Mouse (Mus musculus) frontal cortex, postnatal 14 days (tissue): ENCODE measurements around the gene Anxa9.

Source experiments
- DNase-seq, 2 experiments: peaks; one replicate each; pipeline ENCODE4 v3.0.0; 2022; ENCODE audit warnings: low spot score in 2 of 2

Gene Anxa9

DNA sequence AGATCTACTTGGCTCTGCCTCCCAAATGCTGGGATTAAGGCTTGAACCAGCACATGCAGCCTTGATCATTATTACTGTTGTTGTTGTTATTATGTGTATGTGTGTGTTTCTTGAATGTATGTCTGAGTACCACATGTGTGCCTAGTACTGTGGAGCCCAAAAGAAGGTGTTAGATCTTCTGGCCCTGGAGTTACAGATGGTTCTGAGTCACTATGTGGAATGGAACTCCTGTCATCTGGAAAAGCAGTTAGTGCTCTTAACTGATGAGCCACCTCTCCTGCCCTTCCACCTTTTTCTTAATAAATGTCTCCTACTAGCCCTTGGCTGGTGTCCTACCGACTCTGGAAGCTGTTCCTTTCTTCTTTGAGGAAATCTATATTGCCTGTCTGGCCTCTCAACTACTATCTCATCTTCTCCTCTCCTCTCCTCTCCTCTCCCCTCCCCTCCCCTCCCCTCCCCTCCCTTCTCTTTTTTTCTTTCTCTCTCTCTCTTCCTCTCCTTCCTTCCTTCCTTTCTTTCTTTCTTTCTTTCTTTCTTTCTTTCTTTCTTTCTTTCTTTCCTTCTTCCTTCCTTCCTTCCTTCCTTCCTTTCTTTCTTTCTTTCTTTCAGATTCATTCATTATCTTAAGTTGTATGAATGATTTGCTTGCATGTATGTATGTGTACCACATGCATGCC, 59.2 kb downstream of the Anxa9 start:
- no peak for DNase-seq

DNA sequence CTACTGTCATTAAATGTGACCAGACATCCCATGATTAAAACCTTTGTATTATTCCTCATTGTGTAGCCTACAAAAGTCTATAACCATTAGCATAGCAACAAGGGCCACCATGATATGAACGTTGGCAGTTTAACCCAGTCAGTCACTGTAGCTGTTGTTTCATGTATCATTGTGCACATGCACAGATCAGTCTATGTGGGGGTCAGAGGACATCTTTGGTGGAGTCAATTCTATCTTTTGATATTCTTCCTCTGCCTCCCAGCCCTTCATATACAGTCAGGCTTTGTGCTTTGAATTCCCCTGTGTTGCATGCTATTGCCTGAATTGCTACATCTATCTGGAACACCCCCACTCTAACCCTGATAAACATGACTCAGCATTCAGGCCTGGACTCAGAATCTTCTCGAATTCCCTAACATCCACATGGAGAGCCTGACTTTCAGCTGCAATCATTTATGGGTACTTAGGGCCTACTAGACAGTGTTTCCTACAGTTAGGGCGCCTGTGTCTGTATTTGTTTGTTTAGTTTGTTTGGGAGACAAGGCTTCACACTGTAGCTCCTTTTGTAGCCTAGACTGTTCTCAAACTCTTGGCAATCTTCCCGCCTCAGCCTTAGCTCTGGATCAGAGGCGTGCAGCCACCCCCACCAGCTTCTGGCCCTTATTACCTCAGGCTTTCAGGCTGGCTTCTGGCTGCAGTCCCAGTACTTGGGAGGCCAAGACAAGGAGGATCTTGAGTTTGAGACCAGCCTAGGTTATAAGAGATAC, 60.3 kb downstream of the Anxa9 start:
- no peak for DNase-seq
